Mouse (Mus musculus): ENCODE measurements around the gene Fbxo42. TPM values are rescaled to one million over a fixed set of nuclear protein-coding genes. Genes with fewer than 3 reads are reported as not detected.

Fbxo42 gene
- polyA plus RNA-seq, 1 experiment from 2014 or later, result 17.9 TPM

- no peaks in the 10 kb centered on the region for H3K27me3 ChIP-seq (replicated peaks; ENCODE audit: control insufficient read depth, insufficient read depth, low read length)
- no peaks in the 10 kb centered on the region for H3K9me3 ChIP-seq (ENCODE audit: control insufficient read depth, low read length)
- peaks cover 12% of the 10 kb centered on the region for H3K4me1 ChIP-seq (ENCODE audit: control insufficient read depth, insufficient read depth, low read length)
- H3K4me2 ChIP-seq (ENCODE audit: low read depth, low read length), result peak overlapping the region; percentile 65
- WGBS, result 4% methylated on average over 16 of the region's 16 CpGs
- H3K4me3 ChIP-seq (ENCODE audit: low read length), result peak overlapping the region; percentile 55
- peak; percentile 61 for ATAC-seq
- no peak overlapping the region for H3K27ac ChIP-seq (ENCODE audit: low read length)
- H3K9ac ChIP-seq (ENCODE audit: low read depth, low read length), result peak overlapping the region; percentile 50
- H3K36me3 ChIP-seq (ENCODE audit: control insufficient read depth, insufficient read depth, low read length), result no peaks in the 10 kb centered on the region
Measured at GRCm38 (mm10) chr4:141214337-141214851, 66.7 kb downstream of the Fbxo42 start.

- WGBS, result 91% methylated on average over 20 of the region's 20 CpGs
- Histone ChIP-seq H3K4me3 (ENCODE audit: low read length) (no peak overlapping the region), H3K4me2 (ENCODE audit: low read depth, low read length) (no peak overlapping the region), H3K36me3 (ENCODE audit: control insufficient read depth, insufficient read depth, low read length) (no peaks in the 10 kb centered on the region), H3K27me3 (replicated peaks; ENCODE audit: control insufficient read depth, insufficient read depth, low read length) (no peaks in the 10 kb centered on the region), H3K9me3 (ENCODE audit: control insufficient read depth, low read length) (no peaks in the 10 kb centered on the region), H3K4me1 (ENCODE audit: control insufficient read depth, insufficient read depth, low read length) (peaks cover under 1% of the 10 kb centered on the region), H3K9ac (ENCODE audit: low read depth, low read length) (no peak overlapping the region), H3K27ac (ENCODE audit: low read length) (no peak overlapping the region)
- ATAC-seq, result no peak
Measured at GRCm38 (mm10) chr4:141219583-141220213, 72.0 kb downstream of the Fbxo42 start.

DNA sequence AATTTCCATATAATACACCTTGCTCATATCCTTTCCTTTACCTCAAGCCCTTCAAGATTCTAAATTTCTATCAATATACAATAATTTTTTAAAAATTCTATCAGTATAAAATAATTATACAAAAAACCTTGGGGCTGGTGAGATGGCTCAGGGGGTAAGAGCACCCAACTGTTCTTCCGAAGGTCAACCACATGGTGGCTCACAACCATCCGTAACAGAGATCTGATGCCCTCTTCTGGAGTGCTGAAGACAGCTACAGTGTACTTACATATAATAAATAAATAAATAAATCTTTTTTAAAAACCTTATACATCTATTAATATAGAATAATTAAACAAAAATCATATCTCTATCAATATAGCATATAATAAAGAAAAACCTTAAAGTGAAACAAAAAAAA lies 74.1 kb downstream of the Fbxo42 start:
- WGBS, result 78% methylated on average over 2 of the region's 2 CpGs
- H3K27me3 ChIP-seq (replicated peaks; ENCODE audit: control insufficient read depth, insufficient read depth, low read length), result no peaks in the 10 kb centered on the region
- no peaks in the 10 kb centered on the region for H3K9me3 ChIP-seq (ENCODE audit: control insufficient read depth, low read length)
- no peak overlapping the region for H3K9ac ChIP-seq (ENCODE audit: low read depth, low read length)
- no peak for ATAC-seq
- H3K36me3 ChIP-seq (ENCODE audit: control insufficient read depth, insufficient read depth, low read length), result no peaks in the 10 kb centered on the region
- H3K4me3 ChIP-seq (ENCODE audit: low read length), result no peak overlapping the region
- no peak overlapping the region for H3K4me2 ChIP-seq (ENCODE audit: low read depth, low read length)
- H3K4me1 ChIP-seq (ENCODE audit: control insufficient read depth, insufficient read depth, low read length), result no peaks in the 10 kb centered on the region
- no peak overlapping the region for H3K27ac ChIP-seq (ENCODE audit: low read length)

- no peak for ATAC-seq
- H3K4me3 ChIP-seq (ENCODE audit: low read length), result no peak overlapping the region
- no peaks in the 10 kb centered on the region for H3K27me3 ChIP-seq (replicated peaks; ENCODE audit: control insufficient read depth, insufficient read depth, low read length)
- H3K4me2 ChIP-seq (ENCODE audit: low read depth, low read length), result no peak overlapping the region
- no peaks in the 10 kb centered on the region for H3K4me1 ChIP-seq (ENCODE audit: control insufficient read depth, insufficient read depth, low read length)
- H3K36me3 ChIP-seq (ENCODE audit: control insufficient read depth, insufficient read depth, low read length), result no peaks in the 10 kb centered on the region
- 89% methylated on average over 5 of the region's 5 CpGs for WGBS
- H3K27ac ChIP-seq (ENCODE audit: low read length), result no peak overlapping the region
- no peaks in the 10 kb centered on the region for H3K9me3 ChIP-seq (ENCODE audit: control insufficient read depth, low read length)
- H3K9ac ChIP-seq (ENCODE audit: low read depth, low read length), result no peak overlapping the region
Measured at GRCm38 (mm10) chr4:141222752-141223151, 75.0 kb downstream of the Fbxo42 start.

GRCm38 (mm10) chr4:141228687-141229086 lies 81.0 kb downstream of the Fbxo42 start:
- H3K36me3 ChIP-seq (ENCODE audit: control insufficient read depth, insufficient read depth, low read length), result no peaks in the 10 kb centered on the region
- WGBS, result 68% methylated on average over 7 of the region's 7 CpGs
- ATAC-seq, result peak; percentile 69; the same call in 1 of the 2 replicates

GRCm38 (mm10) chr4:141233196-141233595 lies 85.5 kb downstream of the Fbxo42 start:
- 91% methylated on average over 4 of the region's 4 CpGs for WGBS

More at GRCm38 (mm10) chr4:141228687-141229086, 81.0 kb downstream of the Fbxo42 start:
- Histone ChIP-seq H3K9me3 (ENCODE audit: control insufficient read depth, low read length) (no peaks in the 10 kb centered on the region), H3K4me3 (ENCODE audit: low read length) (no peak overlapping the region), H3K9ac (ENCODE audit: low read depth, low read length) (no peak overlapping the region), H3K27me3 (replicated peaks; ENCODE audit: control insufficient read depth, insufficient read depth, low read length) (no peaks in the 10 kb centered on the region), H3K4me2 (ENCODE audit: low read depth, low read length) (no peak overlapping the region), H3K27ac (ENCODE audit: low read length) (no peak overlapping the region), H3K4me1 (ENCODE audit: control insufficient read depth, insufficient read depth, low read length) (no peaks in the 10 kb centered on the region)

GRCm38 (mm10) chr4:141235537-141236111 lies 87.9 kb downstream of the Fbxo42 start:
- WGBS, result 67% methylated on average over 6 of the region's 6 CpGs
- H3K9me3 ChIP-seq (ENCODE audit: control insufficient read depth, low read length), result no peaks in the 10 kb centered on the region
- ATAC-seq, result no peak

More at GRCm38 (mm10) chr4:141233196-141233595, 85.5 kb downstream of the Fbxo42 start:
- Histone ChIP-seq H3K4me3 (ENCODE audit: low read length) (no peak overlapping the region), H3K9ac (ENCODE audit: low read depth, low read length) (no peak overlapping the region), H3K4me2 (ENCODE audit: low read depth, low read length) (no peak overlapping the region), H3K9me3 (ENCODE audit: control insufficient read depth, low read length) (no peaks in the 10 kb centered on the region), H3K4me1 (ENCODE audit: control insufficient read depth, insufficient read depth, low read length) (peaks cover 1% of the 10 kb centered on the region; the same call in 1 of the 2 replicates), H3K36me3 (ENCODE audit: control insufficient read depth, insufficient read depth, low read length) (no peaks in the 10 kb centered on the region), H3K27ac (ENCODE audit: low read length) (no peak overlapping the region), H3K27me3 (replicated peaks; ENCODE audit: control insufficient read depth, insufficient read depth, low read length) (no peaks in the 10 kb centered on the region)
- ATAC-seq, result no peak

DNA sequence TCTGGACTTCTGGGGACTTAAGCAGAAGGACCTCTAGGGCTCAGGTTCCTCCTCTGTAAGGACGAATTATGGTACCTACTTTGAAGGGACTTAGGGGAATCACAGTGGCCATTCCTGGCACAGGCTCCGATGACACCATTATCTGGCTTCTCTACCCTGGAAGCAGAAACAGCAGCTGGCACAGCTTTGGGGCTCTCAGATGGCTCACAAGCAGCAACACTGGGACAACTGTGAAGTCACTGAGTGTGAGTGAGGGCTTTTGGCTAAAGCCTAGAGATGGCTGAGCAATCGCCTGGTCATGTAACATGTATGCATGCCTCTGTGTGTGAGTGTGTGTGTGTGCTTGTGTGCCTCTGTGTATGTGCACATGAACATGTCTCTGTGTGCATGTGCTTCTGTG lies 89.1 kb downstream of the Fbxo42 start:
- Histone ChIP-seq H3K9ac (ENCODE audit: low read depth, low read length) (no peak overlapping the region), H3K27ac (ENCODE audit: low read length) (no peak overlapping the region), H3K27me3 (replicated peaks; ENCODE audit: control insufficient read depth, insufficient read depth, low read length) (no peaks in the 10 kb centered on the region; the same call in 1 of the 2 replicates), H3K9me3 (ENCODE audit: control insufficient read depth, low read length) (no peaks in the 10 kb centered on the region), H3K4me3 (ENCODE audit: low read length) (no peak overlapping the region), H3K36me3 (ENCODE audit: control insufficient read depth, insufficient read depth, low read length) (no peaks in the 10 kb centered on the region), H3K4me2 (ENCODE audit: low read depth, low read length) (no peak overlapping the region), H3K4me1 (ENCODE audit: control insufficient read depth, insufficient read depth, low read length) (peaks cover 27% of the 10 kb centered on the region)
- no peak for ATAC-seq
- 76% methylated on average over 3 of the region's 3 CpGs for WGBS

More at GRCm38 (mm10) chr4:141235537-141236111, 87.9 kb downstream of the Fbxo42 start:
- no peak overlapping the region for H3K4me2 ChIP-seq (ENCODE audit: low read depth, low read length)
- no peaks in the 10 kb centered on the region for H3K36me3 ChIP-seq (ENCODE audit: control insufficient read depth, insufficient read depth, low read length)
- peaks cover 15% of the 10 kb centered on the region for H3K4me1 ChIP-seq (ENCODE audit: control insufficient read depth, insufficient read depth, low read length)
- H3K27ac ChIP-seq (ENCODE audit: low read length), result no peak overlapping the region
- H3K27me3 ChIP-seq (replicated peaks; ENCODE audit: control insufficient read depth, insufficient read depth, low read length), result no peaks in the 10 kb centered on the region
- no peak overlapping the region for H3K4me3 ChIP-seq (ENCODE audit: low read length)
- no peak overlapping the region for H3K9ac ChIP-seq (ENCODE audit: low read depth, low read length)

- no peaks in the 10 kb centered on the region; the same call in 1 of the 2 replicates for H3K27me3 ChIP-seq (replicated peaks; ENCODE audit: control insufficient read depth, insufficient read depth, low read length)
- H3K4me2 ChIP-seq (ENCODE audit: low read depth, low read length), result peak overlapping the region; percentile 88
- peak overlapping the region; percentile 76 for H3K27ac ChIP-seq (ENCODE audit: low read length)
- 6% methylated on average over 20 of the region's 20 CpGs for WGBS
- H3K9me3 ChIP-seq (ENCODE audit: control insufficient read depth, low read length), result no peaks in the 10 kb centered on the region
- peak overlapping the region; percentile 48 for H3K4me3 ChIP-seq (ENCODE audit: low read length)
- H3K36me3 ChIP-seq (ENCODE audit: control insufficient read depth, insufficient read depth, low read length), result no peaks in the 10 kb centered on the region
- H3K4me1 ChIP-seq (ENCODE audit: control insufficient read depth, insufficient read depth, low read length), result peaks cover 44% of the 10 kb centered on the region
- ATAC-seq, result no peak
- H3K9ac ChIP-seq (ENCODE audit: low read depth, low read length), result peak overlapping the region; percentile 65
Measured at GRCm38 (mm10) chr4:141238492-141239387, 91.0 kb downstream of the Fbxo42 start.
